ENCODE assay signal across 8 mouse cellular contexts in the genomic region with DNA sequence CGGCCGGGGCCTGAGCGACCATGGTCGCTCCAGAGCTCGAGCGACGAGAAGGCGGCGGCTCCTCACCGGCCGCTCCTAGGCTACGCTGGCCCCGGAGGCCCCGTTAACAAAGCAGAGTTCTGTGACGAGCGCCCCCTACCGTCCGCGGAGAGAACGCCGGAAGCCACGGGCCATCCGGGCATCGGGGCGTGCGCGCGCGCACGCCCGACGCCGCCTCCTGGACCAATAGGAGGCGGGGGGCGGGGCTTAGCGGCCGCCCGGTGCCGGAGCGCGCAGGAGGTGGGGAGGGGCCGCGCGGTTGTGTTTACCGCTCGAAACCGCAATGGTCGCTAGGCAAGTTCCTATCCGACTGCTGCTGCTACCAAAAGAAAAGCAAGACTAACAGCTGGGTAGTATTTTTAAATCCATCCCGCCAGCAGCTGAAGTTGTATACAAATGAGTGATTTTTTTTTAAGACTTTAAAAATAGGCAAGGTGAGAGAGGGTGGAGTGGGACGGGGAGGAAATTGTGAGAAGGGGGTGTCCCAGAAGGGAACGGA. TPM values are rescaled to one million over a fixed set of nuclear protein-coding genes. Genes with fewer than 3 reads are reported as not detected.
A peak's percentile ranks its signal among the peaks of the same experiment; 100 is the strongest.
DNase-seq lines count a peak whose midpoint lies in the region; ATAC-seq and TF ChIP-seq lines count a peak whose summit lies in the region.

A gene (minus strand): TSS at position 155 of the 538 bp plus-strand sequence.

- dilution Hi-C loops in CH12.LX (cut with MboI; ENCODE audit: extremely low pct_ligation_motif_present, extremely low pct_unique_long_range_greater_than_20kb, low sequenced_read_pairs): no loop called here

- H3K27ac ChIP-seq in CH12.LX (ENCODE audit: insufficient read depth, low read depth): peak within 1 kb of the TSS; percentile 100
- H3K27ac ChIP-seq in forebrain, embryonic 13.5 days: peak within 1 kb of the TSS; percentile 99
- H3K27ac ChIP-seq in liver, postnatal 0 days (ENCODE audit: low read depth): peak within 1 kb of the TSS; percentile 98
- H3K27ac ChIP-seq in neural tube, embryonic 14.5 days (ENCODE audit: low read depth, low read length): peak within 1 kb of the TSS; percentile 99

- WGBS in forebrain, embryonic 13.5 days: under 1% methylated on average over 51 of the region's 52 CpGs
- WGBS in large intestine, adult 2 months: under 1% methylated on average over 52 of the region's 52 CpGs
- WGBS in liver, postnatal 0 days (ENCODE audit: insufficient replicate concordance): under 1% methylated on average over 38 of the region's 52 CpGs
- WGBS in neural tube, embryonic 14.5 days: under 1% methylated on average over 48 of the region's 52 CpGs

- TF ChIP-seq CTCF in CH12.LX (conservative IDR thresholded peaks at IDR 0.05 in 1 of 2, IDR thresholded peaks at IDR 0.05 in 1 of 2; ENCODE audit: low read depth in 2 of 2, low read length in 2 of 2): peak in 1 of 2 experiments; percentile 75; a peak in 2 of 4 replicates
- TF ChIP-seq CTCF in liver, postnatal 0 days (IDR thresholded peaks at IDR 0.05; ENCODE audit: low read depth): peak; percentile 89

- in situ Hi-C loops in CH12.LX (cut with MboI; ENCODE audit: low pct_ligation_motif_present, low pct_unique_long_range_greater_than_20kb, low sequenced_read_pairs): no loop called here

- peak; percentile 75 for TF ChIP-seq EP300 in CH12.LX (IDR thresholded peaks at IDR 0.05; ENCODE audit: low read length)
- no peak; the same call in 1 of the 2 replicates for TF ChIP-seq EP300 in liver, postnatal 0 days (IDR thresholded peaks at IDR 0.05; ENCODE audit: low read depth)

- H3K9ac ChIP-seq in CH12.LX (ENCODE audit: insufficient read depth, low read depth): peak within 1 kb of the TSS; percentile 100
- peak within 1 kb of the TSS; percentile 100 for H3K9ac ChIP-seq in forebrain, embryonic 13.5 days
- peak within 1 kb of the TSS; percentile 96 for H3K9ac ChIP-seq in liver, postnatal 0 days (replicated peaks)
- H3K9ac ChIP-seq in neural tube, embryonic 14.5 days (replicated peaks; ENCODE audit: low read depth, low read length): peak within 1 kb of the TSS; percentile 100

- peaks cover 39% of the 10 kb centered on the region for H3K79me2 ChIP-seq in CH12.LX (replicated peaks; ENCODE audit: control insufficient read depth, extremely low read depth, insufficient read depth, poor library complexity, severe bottlenecking)

- peaks cover 14 to 27% of the 10 kb centered on the region in 2 experiments for H3K36me3 ChIP-seq in CH12.LX (replicated peaks in 1 of 2; ENCODE audit: control insufficient read depth in 1 of 2, insufficient read depth in 1 of 2, low read length in 1 of 2)
- H3K36me3 ChIP-seq in forebrain, embryonic 13.5 days (ENCODE audit: poor library complexity, severe bottlenecking): peaks cover 24% of the 10 kb centered on the region
- peaks cover 21% of the 10 kb centered on the region for H3K36me3 ChIP-seq in liver, postnatal 0 days (replicated peaks; ENCODE audit: insufficient read depth, low read length)
- no peaks in the 10 kb centered on the region; the same call in 1 of the 2 replicates for H3K36me3 ChIP-seq in neural tube, embryonic 14.5 days (ENCODE audit: control insufficient read depth, insufficient read depth, low read length)

- H3K9me3 ChIP-seq in CH12.LX (replicated peaks; ENCODE audit: low read length): no peaks in the 10 kb centered on the region
- H3K9me3 ChIP-seq in forebrain, embryonic 13.5 days (replicated peaks): no peaks in the 10 kb centered on the region
- no peaks in the 10 kb centered on the region for H3K9me3 ChIP-seq in liver, postnatal 0 days (ENCODE audit: low read length)
- no peaks in the 10 kb centered on the region for H3K9me3 ChIP-seq in neural tube, embryonic 14.5 days (ENCODE audit: control insufficient read depth, low read length)

- H3K4me1 ChIP-seq in CH12.LX (ENCODE audit: control insufficient read depth in 1 of 2, insufficient read depth in 2 of 2): peaks cover 20 to 51% of the 10 kb centered on the region in 2 experiments
- peaks cover 23% of the 10 kb centered on the region for H3K4me1 ChIP-seq in forebrain, embryonic 13.5 days
- peaks cover 23% of the 10 kb centered on the region for H3K4me1 ChIP-seq in liver, postnatal 0 days (ENCODE audit: insufficient read depth)
- peaks cover 20% of the 10 kb centered on the region; the same call in 1 of the 2 replicates for H3K4me1 ChIP-seq in neural tube, embryonic 14.5 days (ENCODE audit: control insufficient read depth, insufficient read depth, low read length)

- TF ChIP-seq POLR2A in CH12.LX (IDR thresholded peaks at IDR 0.05; ENCODE audit: low read depth, low read length): peak; percentile 66

- peak; percentile 91 for DNase-seq in CH12.LX (ENCODE audit: extremely low read depth)
- peak; percentile 94 for DNase-seq in c-Kit-positive CD71-positive TER-119-positive erythroid progenitor cells, embryonic 14.5 days (ENCODE audit: low spot score)
- DNase-seq in heart, postnatal 10 days: peak; percentile 98 to 99
- DNase-seq in large intestine, adult 2 months (ENCODE audit: low read depth, low spot score): peak; percentile 57
- peak; percentile 99 for DNase-seq in liver, postnatal 0 days
- DNase-seq in testis, postnatal 10 days (ENCODE audit: low spot score): peak; percentile 99

- peak; percentile 95 for ATAC-seq in forebrain, embryonic 13.5 days
- ATAC-seq in liver, postnatal 0 days: peak; percentile 93
- peak; percentile 93 for ATAC-seq in neural tube, embryonic 14.5 days (ENCODE audit: low read depth)

- no peaks in the 10 kb centered on the region for H3K27me3 ChIP-seq in CH12.LX (replicated peaks)
- no peaks in the 10 kb centered on the region for H3K27me3 ChIP-seq in forebrain, embryonic 13.5 days
- no peaks in the 10 kb centered on the region for H3K27me3 ChIP-seq in liver, postnatal 0 days (ENCODE audit: insufficient read depth, low read length)
- no peaks in the 10 kb centered on the region for H3K27me3 ChIP-seq in neural tube, embryonic 14.5 days (ENCODE audit: control insufficient read depth, insufficient read depth, low read length)

- intact Hi-C loops in heart, postnatal 10 days (cut with DNase I): no loop called here

- H3K4me3 ChIP-seq in CH12.LX (replicated peaks in 1 of 3; ENCODE audit: low read depth in 2 of 3, low read length in 2 of 3, poor library complexity in 1 of 3): peak within 1 kb of the TSS; percentile 84 to 99 (median 90)
- H3K4me3 ChIP-seq in forebrain, embryonic 13.5 days: peak within 1 kb of the TSS; percentile 90
- peak within 1 kb of the TSS; percentile 88 for H3K4me3 ChIP-seq in liver, postnatal 0 days (ENCODE audit: low read depth, low read length)
- peak within 1 kb of the TSS; percentile 93 for H3K4me3 ChIP-seq in neural tube, embryonic 14.5 days (ENCODE audit: low read depth, low read length)

- TF ChIP-seq RAD21 in CH12.LX (IDR thresholded peaks at IDR 0.05; ENCODE audit: low read depth, low read length): no peak; the same call in none of the 2 replicates

- H3K4me2 ChIP-seq in CH12.LX (ENCODE audit: insufficient read depth, low read depth, poor library complexity, severe bottlenecking): peak within 1 kb of the TSS; percentile 83
- H3K4me2 ChIP-seq in forebrain, embryonic 13.5 days: peak within 1 kb of the TSS; percentile 68
- peak within 1 kb of the TSS; percentile 72 for H3K4me2 ChIP-seq in liver, postnatal 0 days (ENCODE audit: low read depth, low read length)
- H3K4me2 ChIP-seq in neural tube, embryonic 14.5 days (ENCODE audit: low read depth, low read length): peak within 1 kb of the TSS; percentile 81

TF ChIP-seq in CH12.LX, 34 proteins besides CTCF, POLR2A, EP300 and RAD21 (continues in another document):
- TF ChIP-seq JUN (IDR thresholded peaks at IDR 0.05; ENCODE audit: insufficient read depth, low read depth, low read length): 0 out of 2 replicates have a peak, but pooled peaks have one; percentile 15
- peak; percentile 94 for TF ChIP-seq ETS1 (conservative IDR thresholded peaks at IDR 0.05; ENCODE audit: low read depth, low read length)
- TF ChIP-seq MAZ (IDR thresholded peaks at IDR 0.05; ENCODE audit: low read depth, low read length): peak; percentile 88; the same call in 1 of the 2 replicates
- TF ChIP-seq TCF12 (IDR thresholded peaks at IDR 0.05; ENCODE audit: low read depth, low read length): peak; percentile 86
- peak; percentile 93 for TF ChIP-seq ZNF384 (IDR thresholded peaks at IDR 0.05; ENCODE audit: low read depth, low read length)
- no peak for TF ChIP-seq TBP (conservative IDR thresholded peaks at IDR 0.05; ENCODE audit: low read depth, low read length)
- no peak for TF ChIP-seq MAX (IDR thresholded peaks at IDR 0.05; ENCODE audit: low read length)
- peak; percentile 79 for TF ChIP-seq MXI1 (IDR thresholded peaks at IDR 0.05; ENCODE audit: low read depth, low read length)
- no peak for TF ChIP-seq JUND (conservative IDR thresholded peaks at IDR 0.05; ENCODE audit: low read depth, low read length)
- peak; percentile 89 for TF ChIP-seq ELF1 (IDR thresholded peaks at IDR 0.05; ENCODE audit: low read depth, low read length)
- no peak for TF ChIP-seq ZKSCAN1 (IDR thresholded peaks at IDR 0.05; ENCODE audit: borderline replicate concordance, low read depth, low read length)
- TF ChIP-seq SMC3 (IDR thresholded peaks at IDR 0.05; ENCODE audit: low read depth, low read length): peak; percentile 24; the same call in 1 of the 2 replicates
- 0 out of 2 replicates have a peak, but pooled peaks have one; percentile 26 for TF ChIP-seq MYC (IDR thresholded peaks at IDR 0.05; ENCODE audit: low read depth, low read length)
- 0 out of 2 replicates have a peak, but pooled peaks have one; percentile 27 for TF ChIP-seq ZMIZ1 (IDR thresholded peaks at IDR 0.05; ENCODE audit: low read depth, low read length)
- TF ChIP-seq KAT2A (IDR thresholded peaks at IDR 0.05; ENCODE audit: insufficient replicate concordance, low read length): no peak
- no peak for TF ChIP-seq GABPA (IDR thresholded peaks at IDR 0.05; ENCODE audit: insufficient replicate concordance, low read depth, low read length)
- no peak; the same call in 1 of the 2 replicates for TF ChIP-seq RCOR1 (conservative IDR thresholded peaks at IDR 0.05; ENCODE audit: low read depth, low read length)
- TF ChIP-seq NELFE (IDR thresholded peaks at IDR 0.05; ENCODE audit: low read depth, low read length): no peak
- TF ChIP-seq NRF1 (IDR thresholded peaks at IDR 0.05; ENCODE audit: low read depth, low read length): peak; percentile 81
- TF ChIP-seq PAX5 (IDR thresholded peaks at IDR 0.05; ENCODE audit: low read length): no peak

RNA-seq across cellular contexts. Expression of the gene that starts here (rescaled TPM):
- total RNA-seq in CH12.LX (2012; rRNA removed): 136 and 166 TPM in 2 replicates
- 104 and 112 TPM in 2 replicates for total RNA-seq in CH12.LX (2014; rRNA removed)
- 74.9 and 79.8 TPM in 2 replicates for polyA plus RNA-seq in CH12.LX (2012; ENCODE audit: insufficient read length, low read depth)
- 59.3 and 61.8 TPM in 2 replicates for polyA plus RNA-seq in forebrain, embryonic 13.5 days (2015; fragmentation: Nextera tagmentation; extraction: Ambion mirVana)
- total RNA-seq in heart, postnatal 10 days (2021): 10 to 100 TPM; 48.4 to 51.8 TPM
- polyA plus RNA-seq in large intestine, adult 2 months (2012; rRNA removed): 11.2 and 25.9 TPM in 2 replicates
- 10.5 and 11.3 TPM in 2 replicates for polyA plus RNA-seq in liver, postnatal 0 days (2015; fragmentation: Nextera tagmentation; extraction: Ambion mirVana)
- 57.9 and 63.5 TPM in 2 replicates for polyA plus RNA-seq in neural tube, embryonic 14.5 days (2014; fragmentation: Nextera tagmentation; extraction: Ambion mirVana)

Comparison
In these comparisons a context has a peak if more than half of its experiments do, and no peak if none do; other contexts are left out.
1. Peak in every context shown above with its lines: DNase-seq, ATAC-seq, H3K4me3 ChIP-seq and H3K27ac ChIP-seq.